Mouse (Mus musculus) layer of hippocampus, postnatal 25 days (tissue): ENCODE measurements around the gene Pxdc1. TPM values are rescaled to one million over a fixed set of nuclear protein-coding genes. Genes with fewer than 3 reads are reported as not detected.

Experiments
- DNase-seq, 2 experiments: peaks; one replicate each; pipeline ENCODE4 v3.0.0; 2022; ENCODE audit warnings: mixed read lengths in 2 of 2, low spot score in 1 of 2; ENCODE audit errors: extremely low spot score in 1 of 2
- total RNA-seq, 2 experiments: library from RNA; stranded (reverse); gene quantifications; 2 replicates each; pipeline ENCODE4 v1.2.3; 2021

Gene Pxdc1
- total RNA-seq, 2 experiments from 2014 or later: 15.5 to 20.8 TPM

- peak in 1 of 2 experiments; percentile 24 for DNase-seq
Measured at GRCm38 (mm10) chr13:34652016-34652352, 1.3 kb downstream of the Pxdc1 start.

GRCm38 (mm10) chr13:34651474-34651991 lies 1.8 kb downstream of the Pxdc1 start:
- no peak for DNase-seq

GRCm38 (mm10) chr13:34650953-34651352 lies 2.3 kb downstream of the Pxdc1 start:
- no peak for DNase-seq

- no peak for DNase-seq
Measured at GRCm38 (mm10) chr13:34650371-34650770, 2.9 kb downstream of the Pxdc1 start.

- DNase-seq: no peak
Measured at GRCm38 (mm10) chr13:34647751-34648150, 5.5 kb downstream of the Pxdc1 start.

GRCm38 (mm10) chr13:34647221-34647620 lies 6.1 kb downstream of the Pxdc1 start:
- no peak for DNase-seq

GRCm38 (mm10) chr13:34646240-34646750 lies 7.0 kb downstream of the Pxdc1 start:
- no peak for DNase-seq

- DNase-seq: no peak
Measured at GRCm38 (mm10) chr13:34645519-34645918, 7.8 kb downstream of the Pxdc1 start.

GRCm38 (mm10) chr13:34644401-34644800 lies 8.9 kb downstream of the Pxdc1 start:
- DNase-seq: no peak

- no peak for DNase-seq
Measured at GRCm38 (mm10) chr13:34643926-34644325, 9.4 kb downstream of the Pxdc1 start.

- peak; percentile 36 to 90 for DNase-seq
Measured at GRCm38 (mm10) chr13:34642941-34643875, 10.1 kb downstream of the Pxdc1 start.

- no peak for DNase-seq
Measured at GRCm38 (mm10) chr13:34641066-34641465, 12.2 kb downstream of the Pxdc1 start.

GRCm38 (mm10) chr13:34635978-34636377 lies 17.3 kb downstream of the Pxdc1 start:
- peak; percentile 48 to 79 for DNase-seq

- DNase-seq: no peak
Measured at GRCm38 (mm10) chr13:34630319-34630718, 23.0 kb downstream of the Pxdc1 start.

GRCm38 (mm10) chr13:34629741-34630140 lies 23.5 kb downstream of the Pxdc1 start:
- no peak for DNase-seq

GRCm38 (mm10) chr13:34627446-34627845 lies 25.8 kb downstream of the Pxdc1 start:
- no peak for DNase-seq

- no peak for DNase-seq
Measured at GRCm38 (mm10) chr13:34624414-34624813, 28.9 kb downstream of the Pxdc1 start.

- no peak for DNase-seq
Measured at GRCm38 (mm10) chr13:34612402-34612801, 40.9 kb downstream of the Pxdc1 start.

- no peak for DNase-seq
Measured at GRCm38 (mm10) chr13:34609711-34610110, 43.6 kb downstream of the Pxdc1 start.

GRCm38 (mm10) chr13:34607079-34607478 lies 46.2 kb downstream of the Pxdc1 start:
- no peak for DNase-seq

GRCm38 (mm10) chr13:34605884-34606283 lies 47.4 kb downstream of the Pxdc1 start:
- no peak for DNase-seq

- no peak for DNase-seq
Measured at GRCm38 (mm10) chr13:34605206-34605605, 48.1 kb downstream of the Pxdc1 start.
